Mouse (Mus musculus) small intestine, adult 10 weeks (tissue): ENCODE data around the gene Tm9sf2. TPM values are rescaled to one million over a fixed set of nuclear protein-coding genes. Genes with fewer than 3 reads are reported as not detected.

Experiments
- polyA plus RNA-seq: library from polyadenylated mRNA; stranded (reverse); fragments of 350-450 nt; fragmentation: Illumina TruSeq; extraction: RNeasy Lipid Tissue Mini Kit (QIAGEN cat#74804); gene quantifications from one replicate; pipeline ENCODE4 v1.2.3, GENCODE M21; 2014; ENCODE audit warnings: low replicate concordance

Tm9sf2 gene
- 925 TPM for polyA plus RNA-seq

GRCm38 (mm10) chr14:122106822-122107468 is at the start of gene Tm9sf2:
TSS of gene Tm9sf2 (plus strand) at chr14:122107038.

GRCm38 (mm10) chr14:122181078-122181814 is 74.4 kb downstream of the Tm9sf2 start, which contains the start of gene Clybl:
TSS of gene Clybl (plus strand) at chr14:122181704.

Other genes starting within 250 kb of the Tm9sf2 start
- gene Ubac2, start 228.4 kb upstream of the Tm9sf2 start, polyA plus RNA-seq, result 6.2 TPM
- gene Gpr18, start 191.3 kb upstream of the Tm9sf2 start, polyA plus RNA-seq, result 2.3 TPM
- gene Gpr183, start 141.8 kb upstream of the Tm9sf2 start, polyA plus RNA-seq, result 0.97 TPM
- not detected for gene Timm8a2, start 72.4 kb upstream of the Tm9sf2 start, polyA plus RNA-seq
- gene Clybl, start 74.7 kb downstream of the Tm9sf2 start, polyA plus RNA-seq, result 22.6 TPM